Mouse (Mus musculus): ENCODE data around the gene Mast4. TPM values are rescaled to one million over a fixed set of nuclear protein-coding genes. Genes with fewer than 3 reads are reported as not detected.

Gene Mast4
- total and polyA plus RNA-seq, 3 experiments: 0.04 to 1.1 (median 0.23) TPM

DNA sequence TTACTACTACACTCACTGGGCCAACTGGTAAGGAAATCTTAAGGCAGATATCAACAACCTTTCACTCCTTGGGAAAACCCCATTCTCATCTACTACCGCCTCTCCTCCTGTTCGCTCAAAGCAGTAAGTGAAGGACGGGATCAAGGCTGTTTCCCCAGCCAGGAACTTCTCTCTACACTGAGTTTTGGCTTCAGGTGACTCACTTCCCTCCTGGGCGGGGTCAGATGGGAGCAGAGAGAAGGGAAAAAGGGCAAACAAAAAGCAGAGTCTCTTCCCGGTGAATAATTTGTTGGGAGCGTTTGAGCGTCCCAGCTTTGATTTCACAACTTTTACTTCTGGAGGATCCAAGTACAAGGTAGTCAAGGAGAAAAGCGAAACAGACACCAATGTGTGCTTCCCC lies 578.2 kb downstream of the Mast4 start:
- no peak for TF ChIP-seq CTCF (IDR thresholded peaks at IDR 0.05; ENCODE audit: low read depth, low read length)
- TF ChIP-seq GATA1 (IDR thresholded peaks at IDR 0.05; ENCODE audit: borderline replicate concordance, low read length): no peak
- TF ChIP-seq GATA2 (IDR thresholded peaks at IDR 0.05; ENCODE audit: borderline replicate concordance, low read depth, low read length): no peak
- no peak for TF ChIP-seq TAL1 (conservative IDR thresholded peaks at IDR 0.05; ENCODE audit: low read depth, low read length)
- no peaks in the 10 kb centered on the region for H3K36me3 ChIP-seq (replicated peaks)

DNA sequence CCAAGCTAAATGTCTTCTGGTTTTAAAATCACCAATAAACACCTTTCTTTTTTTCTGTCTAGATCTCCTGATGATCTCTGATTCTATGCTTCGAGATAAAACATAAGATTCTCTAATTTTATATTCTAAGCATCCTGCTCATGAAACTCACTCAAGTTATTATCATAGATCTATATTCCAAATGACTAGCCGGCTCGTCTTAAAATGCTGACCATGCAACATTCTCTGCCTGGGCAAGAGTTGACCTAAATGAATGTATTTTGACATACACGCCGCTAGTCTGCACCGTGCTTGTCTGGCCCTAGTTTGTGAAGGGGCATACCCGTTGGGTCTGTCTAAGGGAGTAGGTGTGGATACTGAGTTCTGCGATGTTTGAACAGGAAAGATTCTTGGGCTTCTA lies 579.2 kb downstream of the Mast4 start:
- no peak for ATAC-seq (ENCODE audit: extremely low read depth, insufficient number of reproducible peaks, low FRiP score, poor library complexity, severe bottlenecking)
- Histone ChIP-seq H3K4me3 (ENCODE audit: low read depth, low read length) (no peak overlapping the region), H3K9me3 (replicated peaks) (no peaks in the 10 kb centered on the region), H3K27me3 (ENCODE audit: insufficient read depth, low read length) (peaks cover 10% of the 10 kb centered on the region; the same call in 1 of the 2 replicates), H3K36me3 (replicated peaks) (no peaks in the 10 kb centered on the region), H3K4me1 (ENCODE audit: insufficient read depth, low read depth, low read length) (no peaks in the 10 kb centered on the region)
- TF ChIP-seq POLR2AphosphoS5 (IDR thresholded peaks at IDR 0.05; ENCODE audit: insufficient replicate concordance, low read depth, low read length): no peak
- no peak for TF ChIP-seq GATA1 (IDR thresholded peaks at IDR 0.05; ENCODE audit: borderline replicate concordance, low read length)
- TF ChIP-seq GATA2 (IDR thresholded peaks at IDR 0.05; ENCODE audit: borderline replicate concordance, low read depth, low read length): no peak
- no peak for TF ChIP-seq CTCF (IDR thresholded peaks at IDR 0.05; ENCODE audit: low read depth, low read length)
- TF ChIP-seq TAL1 (conservative IDR thresholded peaks at IDR 0.05; ENCODE audit: low read depth, low read length): no peak
- DNase-seq (ENCODE audit: low spot score): no peak

More for the DNA sequence above, 578.2 kb downstream of the Mast4 start:
- no peak overlapping the region for H3K4me3 ChIP-seq (ENCODE audit: low read depth, low read length)
- no peaks in the 10 kb centered on the region for H3K4me1 ChIP-seq (ENCODE audit: insufficient read depth, low read depth, low read length)
- no peaks in the 10 kb centered on the region for H3K9me3 ChIP-seq (replicated peaks)
- ATAC-seq (ENCODE audit: extremely low read depth, insufficient number of reproducible peaks, low FRiP score, poor library complexity, severe bottlenecking) (no peak), DNase-seq (ENCODE audit: low spot score) (no peak)
- H3K27me3 ChIP-seq (ENCODE audit: insufficient read depth, low read length): peaks cover 10% of the 10 kb centered on the region; the same call in 1 of the 2 replicates

DNA sequence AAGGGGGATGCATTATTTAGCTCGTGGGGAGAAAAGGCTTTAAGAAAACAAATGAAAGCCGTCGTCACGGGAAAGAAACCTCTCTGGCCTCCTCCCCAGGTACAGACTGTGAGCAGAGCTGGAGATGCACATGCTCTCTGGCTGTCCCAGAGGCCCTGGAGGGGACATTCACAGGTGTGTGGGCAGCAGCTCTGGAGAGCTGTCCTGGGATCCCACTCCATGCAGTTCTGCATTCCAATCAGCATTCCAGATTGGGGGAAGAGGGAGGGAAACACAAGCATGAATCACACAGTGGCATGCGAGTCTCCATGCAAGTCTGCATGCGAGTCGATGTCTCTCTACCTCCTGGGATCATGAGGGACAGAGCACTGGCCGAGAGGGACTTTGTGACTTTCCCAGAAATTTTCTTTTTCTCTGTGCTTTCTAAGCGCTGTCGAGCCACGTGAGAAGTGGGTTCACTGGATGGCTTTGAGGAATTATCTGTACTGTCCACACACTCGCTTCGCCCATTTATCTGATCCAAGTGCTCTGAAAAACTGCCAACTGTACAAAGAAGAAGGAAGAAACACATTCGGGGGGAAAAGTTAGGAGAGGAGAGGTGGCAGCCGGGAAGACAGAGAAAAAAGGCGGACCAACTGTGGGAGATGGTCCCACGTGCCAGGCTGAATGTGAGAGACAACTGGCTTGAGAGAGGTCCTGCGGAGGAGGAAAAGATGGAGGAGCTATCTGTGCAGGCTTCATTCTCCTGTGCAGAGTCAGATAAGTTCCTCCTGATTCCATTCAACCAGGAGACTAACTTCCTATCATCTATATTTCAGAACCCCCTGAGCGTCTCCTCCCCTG lies 580.4 kb downstream of the Mast4 start:
- Histone ChIP-seq H3K9me3 (replicated peaks) (no peaks in the 10 kb centered on the region), H3K4me1 (ENCODE audit: insufficient read depth, low read depth, low read length) (no peaks in the 10 kb centered on the region), H3K36me3 (replicated peaks) (no peaks in the 10 kb centered on the region), H3K4me3 (ENCODE audit: low read depth, low read length) (no peak overlapping the region), H3K27me3 (ENCODE audit: insufficient read depth, low read length) (peaks cover 10% of the 10 kb centered on the region; the same call in 1 of the 2 replicates)
- no peak for ATAC-seq (ENCODE audit: extremely low read depth, insufficient number of reproducible peaks, low FRiP score, poor library complexity, severe bottlenecking)
- no peak for DNase-seq (ENCODE audit: low spot score)
- TF ChIP-seq GATA1 (IDR thresholded peaks at IDR 0.05; ENCODE audit: borderline replicate concordance, low read length) (no peak), CTCF (IDR thresholded peaks at IDR 0.05; ENCODE audit: low read depth, low read length) (no peak), TAL1 (conservative IDR thresholded peaks at IDR 0.05; ENCODE audit: low read depth, low read length) (no peak), POLR2AphosphoS5 (IDR thresholded peaks at IDR 0.05; ENCODE audit: insufficient replicate concordance, low read depth, low read length) (no peak), GATA2 (IDR thresholded peaks at IDR 0.05; ENCODE audit: borderline replicate concordance, low read depth, low read length) (no peak)

DNA sequence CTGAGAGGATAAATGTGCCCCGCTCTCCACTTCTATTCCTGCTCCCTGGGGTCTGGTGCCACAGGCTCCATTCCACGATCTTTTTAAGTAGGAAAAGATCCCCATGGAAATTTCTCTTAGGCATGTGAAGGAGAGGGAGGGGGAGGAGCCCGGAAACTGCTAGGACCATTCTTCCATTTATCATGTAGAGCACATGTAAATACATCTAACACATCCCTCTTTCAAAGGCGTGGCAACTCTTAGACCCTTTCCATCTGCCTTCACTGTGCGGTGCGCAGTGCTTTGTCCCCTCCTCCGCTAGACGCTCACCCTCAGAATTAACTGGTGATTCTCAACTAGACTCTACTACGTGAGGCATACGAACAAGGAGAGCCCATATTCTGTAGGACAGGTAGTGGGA lies 584.4 kb downstream of the Mast4 start:
- DNase-seq (ENCODE audit: low spot score): no peak
- H3K36me3 ChIP-seq (replicated peaks): no peaks in the 10 kb centered on the region
- H3K4me3 ChIP-seq (ENCODE audit: low read depth, low read length): no peak overlapping the region
- ATAC-seq (ENCODE audit: extremely low read depth, insufficient number of reproducible peaks, low FRiP score, poor library complexity, severe bottlenecking): no peak
- peaks cover 4% of the 10 kb centered on the region; the same call in 1 of the 2 replicates for H3K27me3 ChIP-seq (ENCODE audit: insufficient read depth, low read length)
- no peak for TF ChIP-seq POLR2AphosphoS5 (IDR thresholded peaks at IDR 0.05; ENCODE audit: insufficient replicate concordance, low read depth, low read length)
- no peak for TF ChIP-seq GATA2 (IDR thresholded peaks at IDR 0.05; ENCODE audit: borderline replicate concordance, low read depth, low read length)
- TF ChIP-seq TAL1 (conservative IDR thresholded peaks at IDR 0.05; ENCODE audit: low read depth, low read length): no peak
- no peak for TF ChIP-seq GATA1 (IDR thresholded peaks at IDR 0.05; ENCODE audit: borderline replicate concordance, low read length)
- TF ChIP-seq CTCF (IDR thresholded peaks at IDR 0.05; ENCODE audit: low read depth, low read length): no peak
- H3K4me1 ChIP-seq (ENCODE audit: insufficient read depth, low read depth, low read length): no peaks in the 10 kb centered on the region
- H3K9me3 ChIP-seq (replicated peaks): no peaks in the 10 kb centered on the region

DNA sequence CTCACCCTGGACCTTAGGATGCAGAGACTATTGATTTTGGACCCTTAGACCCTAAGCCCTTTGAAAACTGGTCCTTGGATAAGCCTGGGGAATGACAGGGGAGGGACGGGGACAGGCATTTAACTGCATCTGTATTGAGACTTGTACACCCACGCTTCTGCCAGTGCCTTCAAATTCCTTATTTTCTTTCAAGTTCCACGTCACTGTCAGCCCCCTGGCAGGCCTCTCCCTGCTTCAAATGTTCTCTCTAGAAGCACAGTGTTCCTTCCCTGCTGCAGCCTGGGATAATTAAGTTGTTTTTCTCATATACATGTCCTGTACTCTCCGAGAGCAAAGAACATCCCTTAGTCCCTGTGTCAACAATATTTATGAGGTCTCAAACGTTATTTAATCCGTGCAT lies 585.1 kb downstream of the Mast4 start:
- H3K36me3 ChIP-seq (replicated peaks): no peaks in the 10 kb centered on the region
- no peak for ATAC-seq (ENCODE audit: extremely low read depth, insufficient number of reproducible peaks, low FRiP score, poor library complexity, severe bottlenecking)

DNA sequence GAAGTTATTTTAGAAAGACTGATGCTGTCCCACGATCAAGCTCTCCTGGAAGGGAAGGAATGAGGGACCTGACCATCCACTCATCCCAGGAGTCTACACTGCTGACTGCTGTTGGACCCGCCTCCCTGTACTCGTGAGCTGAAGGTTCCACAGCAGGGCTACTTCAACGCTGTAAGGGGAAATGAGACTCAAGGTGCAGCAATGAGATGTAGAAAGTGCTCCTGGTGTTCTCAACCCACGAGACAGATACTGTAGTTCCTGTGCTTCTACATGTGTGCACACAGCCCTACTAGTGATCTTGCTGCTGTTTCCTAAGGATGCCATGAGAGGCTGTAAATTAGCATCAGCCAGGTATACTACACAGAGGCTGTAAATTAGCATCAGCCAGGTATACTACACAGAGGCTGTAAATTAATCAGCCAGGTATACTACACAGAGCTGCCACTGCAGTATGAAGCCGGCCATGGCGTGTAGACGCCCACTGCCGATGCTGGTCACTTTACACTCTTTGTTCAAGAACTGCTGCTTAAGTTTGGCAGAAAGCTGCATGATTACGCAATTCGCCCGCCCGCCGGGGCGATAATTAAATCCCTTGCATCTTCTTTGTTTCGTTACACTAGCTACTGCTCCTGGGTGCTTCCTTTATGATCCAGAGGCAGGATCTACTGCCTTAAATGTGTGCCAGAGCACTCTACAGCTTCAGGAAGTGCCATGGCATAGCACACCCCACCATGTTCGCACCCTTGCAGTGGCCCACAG lies 587.3 kb downstream of the Mast4 start:
- H3K36me3 ChIP-seq (replicated peaks): no peaks in the 10 kb centered on the region
- DNase-seq (ENCODE audit: low spot score): no peak
- no peak for ATAC-seq (ENCODE audit: extremely low read depth, insufficient number of reproducible peaks, low FRiP score, poor library complexity, severe bottlenecking)

More for the DNA sequence above, 585.1 kb downstream of the Mast4 start:
- TF ChIP-seq GATA1 (IDR thresholded peaks at IDR 0.05; ENCODE audit: borderline replicate concordance, low read length) (no peak), GATA2 (IDR thresholded peaks at IDR 0.05; ENCODE audit: borderline replicate concordance, low read depth, low read length) (no peak), CTCF (IDR thresholded peaks at IDR 0.05; ENCODE audit: low read depth, low read length) (no peak), TAL1 (conservative IDR thresholded peaks at IDR 0.05; ENCODE audit: low read depth, low read length) (no peak), POLR2AphosphoS5 (IDR thresholded peaks at IDR 0.05; ENCODE audit: insufficient replicate concordance, low read depth, low read length) (no peak)
- no peak overlapping the region for H3K4me3 ChIP-seq (ENCODE audit: low read depth, low read length)
- no peaks in the 10 kb centered on the region for H3K9me3 ChIP-seq (replicated peaks)
- peaks cover 4% of the 10 kb centered on the region; the same call in 1 of the 2 replicates for H3K27me3 ChIP-seq (ENCODE audit: insufficient read depth, low read length)
- H3K4me1 ChIP-seq (ENCODE audit: insufficient read depth, low read depth, low read length): no peaks in the 10 kb centered on the region
- DNase-seq (ENCODE audit: low spot score): no peak

More for the DNA sequence above, 587.3 kb downstream of the Mast4 start:
- Histone ChIP-seq H3K4me1 (ENCODE audit: insufficient read depth, low read depth, low read length) (no peaks in the 10 kb centered on the region), H3K9me3 (replicated peaks) (no peaks in the 10 kb centered on the region), H3K4me3 (ENCODE audit: low read depth, low read length) (no peak overlapping the region), H3K27me3 (ENCODE audit: insufficient read depth, low read length) (no peaks in the 10 kb centered on the region)
- TF ChIP-seq GATA1 (IDR thresholded peaks at IDR 0.05; ENCODE audit: borderline replicate concordance, low read length): no peak
- no peak for TF ChIP-seq POLR2AphosphoS5 (IDR thresholded peaks at IDR 0.05; ENCODE audit: insufficient replicate concordance, low read depth, low read length)
- TF ChIP-seq GATA2 (IDR thresholded peaks at IDR 0.05; ENCODE audit: borderline replicate concordance, low read depth, low read length): no peak
- no peak for TF ChIP-seq TAL1 (conservative IDR thresholded peaks at IDR 0.05; ENCODE audit: low read depth, low read length)
- TF ChIP-seq CTCF (IDR thresholded peaks at IDR 0.05; ENCODE audit: low read depth, low read length): no peak

Measured in G1E (cell line).